Mouse (Mus musculus) embryonic facial prominence, embryonic 10.5 days (tissue): ENCODE results near the gene Olfr99. TPM values are rescaled to one million over a fixed set of nuclear protein-coding genes. Genes with fewer than 3 reads are reported as not detected.

Experiments
- DNase-seq: peaks from one replicate; pipeline ENCODE4 v3.0.0-alpha.2; 2017; ENCODE audit warnings: low spot score
- H3K27ac ChIP-seq: fragments of 300-500 bp; sonication (generic); replicated peaks from 2 replicates; pipeline ENCODE4 v1.5.1; 2016; ENCODE audit warnings: mild to moderate bottlenecking
- H3K27me3 ChIP-seq: fragments of 300-500 bp; sonication (generic); replicated peaks from 2 replicates; pipeline ENCODE4 v1.6.1; 2016; ENCODE audit warnings: low read depth, mild to moderate bottlenecking; ENCODE audit not compliant: poor library complexity, severe bottlenecking
- H3K36me3 ChIP-seq: fragments of 300-500 bp; sonication (generic); replicated peaks from 2 replicates; pipeline ENCODE4 v1.6.1; 2016; ENCODE audit warnings: mild to moderate bottlenecking, moderate library complexity
- H3K4me1 ChIP-seq: fragments of 300-500 bp; sonication (generic); 2 replicates; pipeline ENCODE4 v1.6.1; 2016
- H3K4me3 ChIP-seq: fragments of 300-500 bp; sonication (generic); 2 replicates; pipeline ENCODE4 v1.5.1; 2016; ENCODE audit warnings: mild to moderate bottlenecking, moderate library complexity
- H3K9me3 ChIP-seq: fragments of 300-500 bp; sonication (generic); 2 replicates; pipeline ENCODE4 v1.6.1; 2016; ENCODE audit warnings: mild to moderate bottlenecking
- WGBS: fragments of 180-500 bp; shearing (Covaris S2); methylation state at CpG from one replicate; pipeline ENCODE4 v1.1.7; 2016; 5-methylcytosine and 5-hydroxymethylcytosine counted together
- polyA plus RNA-seq: library from polyadenylated mRNA; unstranded; fragments of >200 nt; fragmentation: Nextera tagmentation; extraction: Ambion mirVana; gene quantifications from 2 replicates; pipeline ENCODE4 v1.2.1, GENCODE M21; 2016

Olfr99 gene
- polyA plus RNA-seq = not detected in 2 replicates

GRCm38 (mm10) chr17:37283360-37283759 is at the start of gene Olfr99:
Olfr99 (minus strand) TSS chr17:37283460.
- H3K4me3 ChIP-seq = no peak within 1 kb of the TSS
- 77% methylated on average over 1 of the region's 1 CpGs for WGBS
- no peaks in the 10 kb centered on the region for H3K9me3 ChIP-seq
- no peak within 1 kb of the TSS for H3K27ac ChIP-seq
- no peaks in the 10 kb centered on the region for H3K36me3 ChIP-seq
- DNase-seq = no peak
- no peaks in the 10 kb centered on the region for H3K4me1 ChIP-seq
- no peaks in the 10 kb centered on the region for H3K27me3 ChIP-seq

DNA sequence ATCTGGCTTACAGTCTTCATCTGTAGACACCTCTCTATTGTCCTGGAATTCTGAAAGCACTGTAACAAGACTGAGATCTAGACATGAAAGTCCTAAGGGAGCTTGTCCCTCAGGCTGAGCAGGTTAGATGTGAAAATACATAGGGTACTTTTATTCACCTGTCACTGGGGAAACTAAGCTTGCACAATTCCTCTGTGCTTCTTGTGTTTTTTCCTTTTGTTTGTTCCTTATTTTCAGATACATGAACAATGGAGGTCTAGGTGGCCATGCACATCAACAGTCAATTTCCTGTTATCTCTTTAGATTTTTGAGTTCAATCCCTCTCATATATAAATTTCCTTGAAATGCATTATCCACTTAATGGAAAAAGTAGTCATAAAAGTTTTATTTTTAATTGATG is 33.7 kb upstream of the Olfr99 start, which contains the start of gene Olfr102:
Gene Olfr102 (minus strand): TSS at position 101 of the 400 bp plus-strand sequence.
- no peak within 1 kb of the TSS for H3K27ac ChIP-seq
- H3K36me3 ChIP-seq = no peaks in the 10 kb centered on the region
- H3K4me3 ChIP-seq = no peak within 1 kb of the TSS
- no peaks in the 10 kb centered on the region for H3K27me3 ChIP-seq
- no peak for DNase-seq
- H3K4me1 ChIP-seq = no peaks in the 10 kb centered on the region
- no peaks in the 10 kb centered on the region for H3K9me3 ChIP-seq

DNA sequence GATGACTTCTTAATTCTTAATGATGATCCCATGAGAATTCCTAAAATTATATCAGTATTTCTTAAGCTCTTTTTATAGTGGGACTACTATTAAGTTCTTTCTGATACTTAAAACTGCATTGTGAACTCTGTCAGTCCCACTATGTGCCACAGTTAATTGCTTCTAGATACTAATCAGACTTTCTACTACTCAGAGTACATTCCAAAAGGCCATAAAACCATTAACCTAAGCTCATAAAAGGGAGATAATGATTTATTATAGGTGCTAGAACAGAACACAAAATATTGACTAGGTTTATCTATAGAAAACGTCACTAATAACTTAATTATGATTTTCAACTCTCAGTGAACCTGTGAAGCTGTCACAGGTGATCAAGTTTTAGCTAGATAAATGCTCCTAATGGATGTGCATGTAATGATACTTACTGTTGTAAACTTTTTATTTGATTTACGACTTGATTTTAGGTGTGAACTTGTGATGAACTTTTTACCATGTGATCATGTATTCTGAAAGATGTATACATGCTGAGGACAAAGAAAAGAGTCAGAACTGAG is 27.0 kb upstream of the Olfr99 start:
- no peaks in the 10 kb centered on the region for H3K36me3 ChIP-seq
- no peak for DNase-seq
- H3K27me3 ChIP-seq = no peaks in the 10 kb centered on the region
- no peaks in the 10 kb centered on the region for H3K9me3 ChIP-seq
- H3K27ac ChIP-seq = no peak overlapping the region
- H3K4me1 ChIP-seq = no peaks in the 10 kb centered on the region
- H3K4me3 ChIP-seq = no peak overlapping the region
- 58% methylated on average over 2 of the region's 2 CpGs for WGBS

DNA sequence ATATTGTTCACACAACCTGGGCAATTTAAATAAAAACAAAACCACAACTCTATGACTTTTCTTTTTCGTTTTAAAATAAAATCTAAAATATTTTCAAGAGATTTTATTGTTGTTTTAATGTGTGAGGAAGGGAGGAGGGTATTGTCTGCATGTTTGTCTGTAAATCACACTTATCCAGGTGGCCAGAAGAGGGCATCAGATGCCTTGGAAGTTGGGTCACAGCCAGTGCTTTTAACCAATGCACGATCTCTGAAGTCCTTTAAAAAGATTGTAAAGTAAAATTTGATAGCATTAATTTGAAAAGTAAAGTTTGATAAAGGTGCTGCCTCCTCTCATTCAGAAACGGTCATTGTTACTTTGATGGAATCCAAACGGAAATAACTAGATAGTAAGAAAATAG is 25.2 kb upstream of the Olfr99 start:
- no peaks in the 10 kb centered on the region for H3K27me3 ChIP-seq
- H3K27ac ChIP-seq = no peak overlapping the region
- H3K36me3 ChIP-seq = no peaks in the 10 kb centered on the region
- H3K9me3 ChIP-seq = no peaks in the 10 kb centered on the region
- no peak for DNase-seq
- H3K4me3 ChIP-seq = no peak overlapping the region
- H3K4me1 ChIP-seq = no peaks in the 10 kb centered on the region
- 43% methylated on average over 4 of the region's 4 CpGs for WGBS

DNA sequence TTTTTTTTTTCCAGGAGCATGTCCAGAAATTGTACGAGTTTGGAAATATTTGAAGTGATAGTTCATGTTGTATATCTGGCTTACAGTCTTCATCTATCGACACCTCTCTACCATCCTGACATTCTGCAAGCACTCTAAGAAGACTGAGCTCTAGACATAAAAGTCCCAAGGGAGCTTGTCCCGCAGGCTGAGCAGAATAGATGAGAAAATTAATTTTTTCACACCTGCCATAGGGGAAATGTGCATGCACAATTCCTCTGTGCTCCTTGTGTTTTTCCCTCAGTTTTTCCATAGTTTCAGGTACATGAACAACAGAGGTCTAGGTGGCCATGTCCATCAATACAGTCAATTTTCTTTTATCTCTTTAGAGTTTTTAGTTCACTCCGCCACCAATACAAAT is 21.0 kb upstream of the Olfr99 start, which contains the start of gene Olfr101:
Gene Olfr101 (minus strand): TSS at position 101 of the 400 bp plus-strand sequence.
- Histone ChIP-seq H3K36me3 (no peaks in the 10 kb centered on the region), H3K27ac (no peak within 1 kb of the TSS), H3K4me1 (no peaks in the 10 kb centered on the region), H3K4me3 (no peak within 1 kb of the TSS), H3K27me3 (no peaks in the 10 kb centered on the region), H3K9me3 (no peaks in the 10 kb centered on the region)
- whole genome bisulfite sequencing = 85% methylated on average over 4 of the region's 4 CpGs
- no peak for DNase-seq

DNA sequence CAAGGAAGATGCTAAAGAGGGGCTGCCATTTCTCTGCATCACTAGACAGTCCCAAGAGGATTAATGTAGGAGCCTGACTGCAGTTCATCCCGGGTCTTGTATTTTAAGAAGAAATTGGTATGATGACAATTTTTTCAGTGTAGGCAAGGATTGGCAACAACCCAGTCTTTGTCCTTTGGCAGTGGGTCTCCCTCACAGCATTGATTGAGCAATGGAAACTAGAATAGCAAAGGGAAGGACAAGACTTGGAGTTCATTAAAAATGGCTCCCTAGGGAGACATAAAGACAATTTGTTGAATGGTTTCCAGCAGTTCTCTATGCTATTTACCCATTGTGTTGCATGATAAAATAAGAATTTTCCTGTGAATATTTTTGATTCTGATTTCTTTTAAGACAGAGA is 2.9 kb downstream of the Olfr99 start:
- DNase-seq = no peak
- WGBS = 88% methylated on average over 1 of the region's 1 CpGs
- no peak overlapping the region for H3K27ac ChIP-seq

DNA sequence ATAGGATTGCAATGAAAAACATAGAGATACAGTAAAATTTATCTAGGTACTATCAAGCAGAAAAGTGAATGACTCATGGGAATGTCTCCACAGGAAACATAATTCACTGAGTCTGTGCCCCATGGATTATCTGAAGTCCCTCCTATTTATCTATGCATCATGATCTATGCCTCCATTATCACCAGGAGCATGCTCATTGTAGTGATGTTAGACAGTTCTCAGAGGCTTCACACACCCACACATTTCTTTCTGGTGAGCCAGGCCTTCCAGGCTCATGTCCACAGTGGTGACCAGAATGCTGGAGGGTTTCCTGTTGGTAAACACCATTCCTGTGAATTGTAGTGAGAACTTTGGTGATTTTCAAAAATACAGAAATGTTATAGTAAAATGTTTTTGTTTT is 6.7 kb downstream of the Olfr99 start:
- Histone ChIP-seq H3K4me3 (no peak overlapping the region), H3K4me1 (no peaks in the 10 kb centered on the region), H3K27me3 (no peaks in the 10 kb centered on the region), H3K27ac (no peak overlapping the region), H3K9me3 (no peaks in the 10 kb centered on the region), H3K36me3 (no peaks in the 10 kb centered on the region)
- no peak for DNase-seq

More for the DNA sequence above, 2.9 kb downstream of the Olfr99 start:
- Histone ChIP-seq H3K4me1 (no peaks in the 10 kb centered on the region), H3K36me3 (no peaks in the 10 kb centered on the region), H3K27me3 (no peaks in the 10 kb centered on the region), H3K4me3 (no peak overlapping the region), H3K9me3 (no peaks in the 10 kb centered on the region)

DNA sequence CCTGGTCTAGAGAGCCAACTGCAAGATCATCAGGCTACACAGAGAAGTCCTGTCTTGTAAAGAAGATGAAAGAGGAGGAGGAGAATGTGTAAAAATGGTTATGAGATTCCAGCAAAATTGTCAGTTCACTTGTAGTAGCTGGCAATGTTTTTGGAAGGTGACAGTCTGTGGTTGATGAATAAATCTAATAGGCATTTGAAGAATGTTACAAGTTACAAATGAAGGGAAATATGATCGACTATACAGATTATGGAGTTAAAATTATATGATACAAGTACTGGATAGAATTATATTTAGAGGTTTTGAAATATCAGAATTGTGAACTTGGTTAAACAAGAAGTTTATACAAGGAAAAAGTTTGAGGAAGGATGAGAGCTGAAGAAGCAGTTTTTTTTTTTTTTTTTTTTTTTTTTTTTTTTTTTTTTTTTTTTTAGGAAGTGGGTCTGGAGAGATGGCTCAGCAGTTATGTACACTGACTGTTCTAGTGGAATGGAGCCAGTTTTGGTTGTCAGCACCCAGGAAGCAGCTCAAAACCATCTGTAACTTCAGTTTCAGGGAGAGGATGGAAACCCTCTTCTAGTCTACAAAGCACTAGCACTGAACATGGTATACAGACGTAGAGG is 7.5 kb downstream of the Olfr99 start:
- WGBS = 84% methylated on average over 2 of the region's 2 CpGs
- no peaks in the 10 kb centered on the region for H3K36me3 ChIP-seq
- DNase-seq = no peak
- no peak overlapping the region for H3K4me3 ChIP-seq
- H3K4me1 ChIP-seq = peaks cover under 1% of the 10 kb centered on the region; the same call in 1 of the 2 replicates
- no peak overlapping the region for H3K27ac ChIP-seq
- no peaks in the 10 kb centered on the region for H3K9me3 ChIP-seq
- H3K27me3 ChIP-seq = peaks cover 5% of the 10 kb centered on the region

DNA sequence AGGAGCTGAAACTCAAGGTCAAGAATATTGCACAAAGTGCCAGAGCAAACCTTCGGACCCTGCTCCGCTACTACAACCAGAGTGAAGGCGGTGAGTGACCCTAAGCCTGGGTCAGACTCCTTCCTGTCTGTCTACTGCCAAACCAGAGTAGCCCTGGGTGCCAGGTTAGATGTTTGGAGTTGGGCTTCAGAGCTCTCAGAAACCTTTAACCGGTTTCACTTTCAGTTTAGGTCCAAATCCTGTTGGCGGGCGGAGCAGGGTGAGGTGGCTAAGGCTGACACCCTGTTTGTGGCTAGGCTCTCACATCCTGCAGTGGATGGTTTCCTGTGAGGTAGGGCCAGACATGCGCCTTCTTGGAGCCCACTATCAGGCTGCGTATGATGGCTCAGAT is 12.6 kb downstream of the Olfr99 start:
- no peaks in the 10 kb centered on the region for H3K36me3 ChIP-seq
- no peak overlapping the region; the same call in 1 of the 2 replicates for H3K27ac ChIP-seq
- no peaks in the 10 kb centered on the region for H3K9me3 ChIP-seq
- peak; percentile 10 for DNase-seq
- 60% methylated on average over 8 of the region's 8 CpGs for WGBS
- H3K4me3 ChIP-seq = peak overlapping the region; percentile 58
- H3K27me3 ChIP-seq = peaks cover 8% of the 10 kb centered on the region
- H3K4me1 ChIP-seq = peaks cover 5% of the 10 kb centered on the region; the same call in 1 of the 2 replicates

GRCm38 (mm10) chr17:37270058-37270701 is 13.1 kb downstream of the Olfr99 start, which contains the start of gene H2-M3:
H2-M3 (plus strand) TSS chr17:37270220.
- WGBS = 6% methylated on average over 26 of the region's 26 CpGs
- Histone ChIP-seq H3K9me3 (no peaks in the 10 kb centered on the region), H3K4me3 (peak within 1 kb of the TSS; percentile 58), H3K4me1 (peaks cover 5% of the 10 kb centered on the region; the same call in 1 of the 2 replicates), H3K36me3 (no peaks in the 10 kb centered on the region), H3K27ac (peak within 1 kb of the TSS; percentile 54; the same call in 1 of the 2 replicates), H3K27me3 (peaks cover 8% of the 10 kb centered on the region)
- DNase-seq = peak; percentile 83

GRCm38 (mm10) chr17:37263626-37264025 is 19.6 kb downstream of the Olfr99 start, which contains the start of gene Olfr98:
Olfr98 (minus strand) TSS chr17:37263749.
- no peak for DNase-seq
- Histone ChIP-seq H3K4me3 (no peak within 1 kb of the TSS), H3K9me3 (no peaks in the 10 kb centered on the region), H3K36me3 (no peaks in the 10 kb centered on the region), H3K27me3 (no peaks in the 10 kb centered on the region), H3K4me1 (no peaks in the 10 kb centered on the region), H3K27ac (no peak within 1 kb of the TSS)
- WGBS = 85% methylated on average over 1 of the region's 1 CpGs

GRCm38 (mm10) chr17:37250544-37250943 is 32.7 kb downstream of the Olfr99 start:
- H3K27me3 ChIP-seq = no peaks in the 10 kb centered on the region
- 8% methylated on average over 1 of the region's 1 CpGs for WGBS

GRCm38 (mm10) chr17:37249460-37249859 is 33.8 kb downstream of the Olfr99 start:
- H3K27me3 ChIP-seq = no peaks in the 10 kb centered on the region
- DNase-seq = no peak
- no peaks in the 10 kb centered on the region for H3K36me3 ChIP-seq
- H3K4me3 ChIP-seq = no peak overlapping the region
- H3K4me1 ChIP-seq = no peaks in the 10 kb centered on the region
- H3K9me3 ChIP-seq = no peaks in the 10 kb centered on the region
- no peak overlapping the region for H3K27ac ChIP-seq

More at GRCm38 (mm10) chr17:37250544-37250943, 32.7 kb downstream of the Olfr99 start:
- no peak overlapping the region for H3K4me3 ChIP-seq
- H3K36me3 ChIP-seq = no peaks in the 10 kb centered on the region
- H3K27ac ChIP-seq = no peak overlapping the region
- no peaks in the 10 kb centered on the region for H3K4me1 ChIP-seq
- H3K9me3 ChIP-seq = no peaks in the 10 kb centered on the region
- DNase-seq = peak; percentile 8
